Mouse (Mus musculus): ENCODE data around the gene Pptc7. TPM values are rescaled to one million over a fixed set of nuclear protein-coding genes. Genes with fewer than 3 reads are reported as not detected.

The Pptc7 gene
- polyA plus RNA-seq (2014; fragmentation: Nextera tagmentation; extraction: Ambion mirVana): 10.2 and 12.3 TPM in 2 replicates

DNA sequence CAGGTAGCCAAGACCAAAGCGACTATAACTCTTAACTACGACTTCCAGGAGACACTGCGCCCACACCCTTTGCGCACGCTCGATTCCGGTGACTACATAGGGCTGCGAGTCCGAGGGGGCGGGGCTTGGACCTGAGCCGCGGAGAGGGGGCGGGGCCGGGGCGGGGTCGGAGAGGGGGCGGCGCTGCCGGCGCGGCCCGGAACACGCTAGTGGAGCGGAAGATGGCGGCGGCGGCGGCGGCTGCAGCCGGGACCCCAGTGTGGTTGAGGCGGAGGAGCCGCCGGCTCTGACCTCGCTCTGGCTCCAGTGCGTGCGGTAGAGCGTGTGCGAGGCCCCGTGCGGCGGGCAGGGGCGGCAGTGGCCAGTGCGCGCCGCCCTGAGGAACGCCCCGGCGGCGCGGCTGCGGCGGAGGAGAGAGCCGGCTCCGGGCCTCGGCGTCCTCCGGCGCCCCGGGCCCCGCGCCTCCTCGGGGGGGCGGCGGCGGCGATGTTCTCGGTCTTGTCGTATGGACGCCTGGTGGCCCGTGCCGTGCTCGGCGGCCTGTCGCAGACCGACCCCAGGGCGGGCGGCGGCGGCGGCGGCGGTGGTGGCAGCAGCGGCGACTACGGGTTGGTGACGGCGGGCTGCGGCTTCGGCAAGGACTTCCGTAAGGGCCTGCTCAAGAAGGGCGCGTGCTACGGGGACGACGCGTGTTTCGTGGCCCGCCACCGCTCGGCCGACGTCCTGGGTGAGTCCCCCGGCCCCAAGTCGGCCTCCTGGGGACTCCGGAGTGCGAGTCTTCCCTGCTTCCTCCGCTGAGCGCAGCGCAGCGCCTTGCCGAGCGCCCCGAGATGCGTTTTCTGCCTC, at the start of gene Pptc7:
Pptc7 (plus strand) TSS at position 183 of the 846 bp plus-strand sequence.
- WGBS (ENCODE audit: insufficient replicate concordance): under 1% methylated on average over 83 of the region's 114 CpGs
- H3K9ac ChIP-seq (ENCODE audit: low read depth, low read length): peak within 1 kb of the TSS; percentile 93
- peak within 1 kb of the TSS; percentile 98 for H3K4me2 ChIP-seq
- H3K36me3 ChIP-seq (ENCODE audit: control insufficient read depth, insufficient read depth, low read length): no peaks in the 10 kb centered on the region
- H3K4me1 ChIP-seq (ENCODE audit: control insufficient read depth, insufficient read depth, low read length): peaks cover 30% of the 10 kb centered on the region
- peak within 1 kb of the TSS; percentile 71 for H3K27ac ChIP-seq (ENCODE audit: low read depth, low read length)
- peak; percentile 94 for ATAC-seq (replicated peaks; ENCODE audit: insufficient number of reproducible peaks, low FRiP score, low TSS enrichment)
- no peaks in the 10 kb centered on the region for H3K27me3 ChIP-seq (ENCODE audit: control insufficient read depth, insufficient read depth, low read length)
- H3K9me3 ChIP-seq (replicated peaks; ENCODE audit: control insufficient read depth, low read length): no peaks in the 10 kb centered on the region
- H3K4me3 ChIP-seq (ENCODE audit: low read depth, low read length): peak within 1 kb of the TSS; percentile 99

DNA sequence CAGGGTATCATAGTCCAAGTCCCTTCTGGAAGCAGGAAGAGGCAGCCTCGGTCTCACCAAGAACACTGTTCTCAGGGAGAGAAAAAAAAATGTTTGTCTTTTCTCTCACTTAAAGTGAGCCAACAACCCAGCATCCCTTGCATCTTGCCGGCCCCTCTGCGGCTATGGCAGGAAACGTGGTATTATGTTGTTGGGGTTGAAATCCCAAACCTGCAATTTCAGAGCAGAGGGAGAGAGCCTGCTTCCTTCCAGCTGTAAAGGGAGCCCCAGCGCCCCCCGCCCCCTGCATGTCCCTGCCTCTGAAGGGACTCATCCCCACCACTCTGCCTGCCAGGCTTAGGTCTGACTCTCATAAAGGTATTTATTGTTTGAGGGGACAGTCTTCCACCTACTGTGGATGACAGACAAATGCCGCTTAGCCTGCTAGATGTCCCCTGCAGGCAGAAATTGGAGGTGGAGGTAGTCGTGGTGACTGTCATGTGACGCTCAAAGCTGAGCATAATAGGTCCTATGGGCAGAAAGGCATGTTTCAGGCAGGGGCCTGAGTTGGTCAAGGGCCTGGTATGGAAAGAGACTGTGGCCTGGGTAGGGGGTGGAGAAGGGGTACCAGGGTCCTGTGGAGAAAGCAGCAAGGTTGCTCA, 48.8 kb upstream of the Pptc7 start:
- no peak overlapping the region for H3K4me3 ChIP-seq (ENCODE audit: low read depth, low read length)
- H3K36me3 ChIP-seq (ENCODE audit: control insufficient read depth, insufficient read depth, low read length): no peaks in the 10 kb centered on the region; the same call in 1 of the 2 replicates
- ATAC-seq (replicated peaks; ENCODE audit: insufficient number of reproducible peaks, low FRiP score, low TSS enrichment): no peak
- no peak overlapping the region for H3K4me2 ChIP-seq
- H3K27ac ChIP-seq (ENCODE audit: low read depth, low read length): no peak overlapping the region
- no peaks in the 10 kb centered on the region for H3K9me3 ChIP-seq (replicated peaks; ENCODE audit: control insufficient read depth, low read length)
- H3K4me1 ChIP-seq (ENCODE audit: control insufficient read depth, insufficient read depth, low read length): 0 out of 2 replicates have a peak, but pooled peaks cover 5% of the 10 kb centered on the region
- 64% methylated on average over 9 of the region's 9 CpGs for WGBS (ENCODE audit: insufficient replicate concordance)
- no peak overlapping the region for H3K9ac ChIP-seq (ENCODE audit: low read depth, low read length)
- H3K27me3 ChIP-seq (ENCODE audit: control insufficient read depth, insufficient read depth, low read length): no peaks in the 10 kb centered on the region

GRCm38 (mm10) chr5:122237200-122237599, 47.0 kb upstream of the Pptc7 start:
- H3K36me3 ChIP-seq (ENCODE audit: control insufficient read depth, insufficient read depth, low read length): no peaks in the 10 kb centered on the region; the same call in 1 of the 2 replicates
- 0 out of 2 replicates have a peak, but pooled peaks cover 5% of the 10 kb centered on the region for H3K4me1 ChIP-seq (ENCODE audit: control insufficient read depth, insufficient read depth, low read length)
- H3K9me3 ChIP-seq (replicated peaks; ENCODE audit: control insufficient read depth, low read length): no peaks in the 10 kb centered on the region
- no peaks in the 10 kb centered on the region for H3K27me3 ChIP-seq (ENCODE audit: control insufficient read depth, insufficient read depth, low read length)
- ATAC-seq (replicated peaks; ENCODE audit: insufficient number of reproducible peaks, low FRiP score, low TSS enrichment): no peak
- no peak overlapping the region for H3K4me3 ChIP-seq (ENCODE audit: low read depth, low read length)
- H3K27ac ChIP-seq (ENCODE audit: low read depth, low read length): no peak overlapping the region
- 83% methylated on average over 5 of the region's 5 CpGs for WGBS (ENCODE audit: insufficient replicate concordance)
- no peak overlapping the region; the same call in 1 of the 2 replicates for H3K9ac ChIP-seq (ENCODE audit: low read depth, low read length)
- H3K4me2 ChIP-seq: no peak overlapping the region

DNA sequence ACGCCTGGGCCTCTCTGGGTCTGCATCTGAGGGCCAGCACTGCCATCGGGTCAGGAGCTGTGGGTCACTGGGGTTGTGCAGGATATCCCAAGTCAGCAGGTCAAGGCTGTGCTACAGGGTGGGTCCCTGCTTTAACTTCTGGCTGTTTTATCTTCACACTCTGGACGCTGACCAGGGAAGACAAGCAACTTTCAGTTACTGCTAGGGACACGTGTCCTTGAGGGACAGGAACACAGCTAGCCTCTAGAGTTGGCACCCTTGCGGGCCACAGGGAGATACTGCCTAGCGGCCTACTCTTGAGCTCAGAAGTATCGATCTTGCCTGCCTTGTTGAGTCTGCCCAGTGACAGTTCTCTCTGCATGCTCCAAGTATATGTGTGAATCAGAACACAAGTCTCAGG, 44.5 kb upstream of the Pptc7 start:
- H3K4me2 ChIP-seq: no peak overlapping the region
- H3K27me3 ChIP-seq (ENCODE audit: control insufficient read depth, insufficient read depth, low read length): no peaks in the 10 kb centered on the region
- WGBS (ENCODE audit: insufficient replicate concordance): 58% methylated on average over 7 of the region's 7 CpGs
- H3K4me1 ChIP-seq (ENCODE audit: control insufficient read depth, insufficient read depth, low read length): 0 out of 2 replicates have a peak, but pooled peaks cover 5% of the 10 kb centered on the region
- H3K9me3 ChIP-seq (replicated peaks; ENCODE audit: control insufficient read depth, low read length): no peaks in the 10 kb centered on the region
- ATAC-seq (replicated peaks; ENCODE audit: insufficient number of reproducible peaks, low FRiP score, low TSS enrichment): no peak
- H3K36me3 ChIP-seq (ENCODE audit: control insufficient read depth, insufficient read depth, low read length): no peaks in the 10 kb centered on the region; the same call in 1 of the 2 replicates
- no peak overlapping the region for H3K27ac ChIP-seq (ENCODE audit: low read depth, low read length)
- no peak overlapping the region for H3K4me3 ChIP-seq (ENCODE audit: low read depth, low read length)
- H3K9ac ChIP-seq (ENCODE audit: low read depth, low read length): no peak overlapping the region

GRCm38 (mm10) chr5:122240521-122240920, 43.6 kb upstream of the Pptc7 start:
- Histone ChIP-seq H3K4me3 (ENCODE audit: low read depth, low read length) (no peak overlapping the region), H3K4me2 (no peak overlapping the region), H3K9me3 (replicated peaks; ENCODE audit: control insufficient read depth, low read length) (no peaks in the 10 kb centered on the region), H3K4me1 (ENCODE audit: control insufficient read depth, insufficient read depth, low read length) (0 out of 2 replicates have a peak, but pooled peaks cover 5% of the 10 kb centered on the region), H3K27ac (ENCODE audit: low read depth, low read length) (no peak overlapping the region), H3K36me3 (ENCODE audit: control insufficient read depth, insufficient read depth, low read length) (no peaks in the 10 kb centered on the region; the same call in 1 of the 2 replicates), H3K27me3 (ENCODE audit: control insufficient read depth, insufficient read depth, low read length) (no peaks in the 10 kb centered on the region), H3K9ac (ENCODE audit: low read depth, low read length) (no peak overlapping the region)
- ATAC-seq (replicated peaks; ENCODE audit: insufficient number of reproducible peaks, low FRiP score, low TSS enrichment): no peak
- 86% methylated on average over 11 of the region's 11 CpGs for WGBS (ENCODE audit: insufficient replicate concordance)

DNA sequence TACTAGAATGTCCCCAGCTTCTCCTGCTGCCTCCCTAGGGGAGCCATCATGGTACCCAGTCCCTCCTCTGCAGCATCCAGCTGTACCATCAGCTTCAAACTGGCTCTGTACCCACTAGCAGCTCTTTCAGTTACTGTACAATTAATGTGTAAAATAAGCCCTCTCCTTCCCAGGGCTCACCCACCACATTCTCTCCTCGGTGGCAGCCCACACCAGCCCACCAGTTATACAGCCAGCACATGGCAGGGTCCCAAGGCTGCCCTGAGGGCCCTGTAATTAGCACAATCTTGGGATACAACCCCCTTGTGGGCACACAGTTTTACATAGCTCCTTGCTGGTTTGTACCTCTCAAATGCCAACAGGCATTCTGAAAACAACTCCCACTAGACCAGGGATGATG, 43.2 kb upstream of the Pptc7 start:
- 96% methylated on average over 1 of the region's 1 CpGs for WGBS (ENCODE audit: insufficient replicate concordance)
- H3K9me3 ChIP-seq (replicated peaks; ENCODE audit: control insufficient read depth, low read length): no peaks in the 10 kb centered on the region
- no peaks in the 10 kb centered on the region; the same call in 1 of the 2 replicates for H3K36me3 ChIP-seq (ENCODE audit: control insufficient read depth, insufficient read depth, low read length)
- 0 out of 2 replicates have a peak, but pooled peaks cover 5% of the 10 kb centered on the region for H3K4me1 ChIP-seq (ENCODE audit: control insufficient read depth, insufficient read depth, low read length)
- no peaks in the 10 kb centered on the region for H3K27me3 ChIP-seq (ENCODE audit: control insufficient read depth, insufficient read depth, low read length)
- no peak for ATAC-seq (replicated peaks; ENCODE audit: insufficient number of reproducible peaks, low FRiP score, low TSS enrichment)
- no peak overlapping the region for H3K9ac ChIP-seq (ENCODE audit: low read depth, low read length)
- no peak overlapping the region for H3K27ac ChIP-seq (ENCODE audit: low read depth, low read length)
- H3K4me2 ChIP-seq: no peak overlapping the region
- no peak overlapping the region for H3K4me3 ChIP-seq (ENCODE audit: low read depth, low read length)

DNA sequence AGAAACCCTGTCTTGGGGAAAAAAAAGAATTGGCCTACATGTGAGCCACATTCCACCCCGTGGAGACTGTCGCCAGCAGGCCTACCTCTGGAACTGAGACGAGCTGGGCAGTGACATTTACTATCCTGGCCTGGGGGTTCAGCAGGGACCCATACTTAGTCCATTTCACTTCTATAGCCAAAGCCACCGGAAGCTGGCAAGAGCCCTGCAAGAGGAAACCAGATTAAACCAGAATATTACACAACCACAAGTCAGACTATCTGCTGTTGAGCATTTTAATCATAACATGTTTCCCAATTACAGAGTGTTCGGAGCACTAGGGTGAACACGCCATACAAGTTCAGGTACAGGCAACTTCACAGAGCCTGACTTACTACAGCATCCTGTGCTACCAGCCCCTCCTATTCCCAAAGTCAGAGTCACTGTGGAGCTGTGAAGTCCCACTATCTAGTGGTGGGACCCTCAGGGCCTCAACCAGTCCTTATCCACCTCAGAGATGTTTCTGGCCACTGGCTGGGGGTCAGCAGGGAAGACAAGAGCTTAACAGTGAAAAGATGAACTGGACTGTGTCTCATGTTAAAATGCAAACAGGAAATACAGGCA, 41.5 kb upstream of the Pptc7 start:
- no peaks in the 10 kb centered on the region for H3K36me3 ChIP-seq (ENCODE audit: control insufficient read depth, insufficient read depth, low read length)

GRCm38 (mm10) chr5:122243781-122244523, 40.2 kb upstream of the Pptc7 start:
- no peak overlapping the region for H3K27ac ChIP-seq (ENCODE audit: low read depth, low read length)
- no peak overlapping the region for H3K4me2 ChIP-seq
- H3K36me3 ChIP-seq (ENCODE audit: control insufficient read depth, insufficient read depth, low read length): no peaks in the 10 kb centered on the region
- peaks cover 8% of the 10 kb centered on the region; the same call in 1 of the 2 replicates for H3K4me1 ChIP-seq (ENCODE audit: control insufficient read depth, insufficient read depth, low read length)
- H3K9me3 ChIP-seq (replicated peaks; ENCODE audit: control insufficient read depth, low read length): no peaks in the 10 kb centered on the region
- H3K9ac ChIP-seq (ENCODE audit: low read depth, low read length): no peak overlapping the region
- WGBS (ENCODE audit: insufficient replicate concordance): 86% methylated on average over 17 of the region's 17 CpGs
- H3K27me3 ChIP-seq (ENCODE audit: control insufficient read depth, insufficient read depth, low read length): no peaks in the 10 kb centered on the region
- no peak for ATAC-seq (replicated peaks; ENCODE audit: insufficient number of reproducible peaks, low FRiP score, low TSS enrichment)
- no peak overlapping the region for H3K4me3 ChIP-seq (ENCODE audit: low read depth, low read length)

More for the DNA sequence above, 41.5 kb upstream of the Pptc7 start:
- no peaks in the 10 kb centered on the region for H3K9me3 ChIP-seq (replicated peaks; ENCODE audit: control insufficient read depth, low read length)
- WGBS (ENCODE audit: insufficient replicate concordance): 87% methylated on average over 6 of the region's 6 CpGs
- no peaks in the 10 kb centered on the region for H3K27me3 ChIP-seq (ENCODE audit: control insufficient read depth, insufficient read depth, low read length)
- H3K4me1 ChIP-seq (ENCODE audit: control insufficient read depth, insufficient read depth, low read length): peaks cover 8% of the 10 kb centered on the region; the same call in 1 of the 2 replicates
- no peak overlapping the region for H3K4me3 ChIP-seq (ENCODE audit: low read depth, low read length)
- no peak overlapping the region for H3K27ac ChIP-seq (ENCODE audit: low read depth, low read length)
- ATAC-seq (replicated peaks; ENCODE audit: insufficient number of reproducible peaks, low FRiP score, low TSS enrichment): no peak
- H3K4me2 ChIP-seq: no peak overlapping the region
- no peak overlapping the region for H3K9ac ChIP-seq (ENCODE audit: low read depth, low read length)
